Mouse (Mus musculus) gastrocnemius, adult 2 months (tissue): ENCODE results near the gene Slc22a18. TPM values are rescaled to one million over a fixed set of nuclear protein-coding genes. Genes with fewer than 3 reads are reported as not detected.

Source experiments
- DNase-seq: peaks from one replicate; pipeline ENCODE4 v3.0.0; 2022
- H3K27ac ChIP-seq: fragments of 200-600 bp; 2 replicates; pipeline ENCODE4 v1.8.1; 2022; ENCODE audit warnings: mild to moderate bottlenecking
- H3K4me3 ChIP-seq: fragments of 200-600 bp; 2 replicates; pipeline ENCODE4 v1.8.1; 2022; ENCODE audit warnings: mild to moderate bottlenecking, moderate library complexity
- CTCF ChIP-seq: fragments of 200-600 bp; IDR thresholded peaks from 2 replicates; pipeline ENCODE4 v1.8.1; 2022; ENCODE audit warnings: antibody characterized with exemption, mild to moderate bottlenecking, moderate library complexity
- intact Hi-C: fragments of 180-260 bp; cut with DNase I; formaldehyde crosslinking; loops from one replicate; pipeline ENCODE4 v1.15.1; 2025
- long read RNA-seq, 2 experiments: library from polyadenylated mRNA; stranded (forward); transcript quantifications; one replicate each; pipeline ENCODE4 v2.0.0; 2021
- total RNA-seq, 2 experiments: library from RNA; stranded (reverse); gene quantifications; 2 replicates each; pipeline ENCODE4 v1.2.3; 2021

Slc22a18 gene
- under 1 TPM; 0.17 to 0.20 TPM for total RNA-seq
- long read RNA-seq, experiment 1 = 0 reads
- long read RNA-seq, experiment 2 = 0 reads

DNA sequence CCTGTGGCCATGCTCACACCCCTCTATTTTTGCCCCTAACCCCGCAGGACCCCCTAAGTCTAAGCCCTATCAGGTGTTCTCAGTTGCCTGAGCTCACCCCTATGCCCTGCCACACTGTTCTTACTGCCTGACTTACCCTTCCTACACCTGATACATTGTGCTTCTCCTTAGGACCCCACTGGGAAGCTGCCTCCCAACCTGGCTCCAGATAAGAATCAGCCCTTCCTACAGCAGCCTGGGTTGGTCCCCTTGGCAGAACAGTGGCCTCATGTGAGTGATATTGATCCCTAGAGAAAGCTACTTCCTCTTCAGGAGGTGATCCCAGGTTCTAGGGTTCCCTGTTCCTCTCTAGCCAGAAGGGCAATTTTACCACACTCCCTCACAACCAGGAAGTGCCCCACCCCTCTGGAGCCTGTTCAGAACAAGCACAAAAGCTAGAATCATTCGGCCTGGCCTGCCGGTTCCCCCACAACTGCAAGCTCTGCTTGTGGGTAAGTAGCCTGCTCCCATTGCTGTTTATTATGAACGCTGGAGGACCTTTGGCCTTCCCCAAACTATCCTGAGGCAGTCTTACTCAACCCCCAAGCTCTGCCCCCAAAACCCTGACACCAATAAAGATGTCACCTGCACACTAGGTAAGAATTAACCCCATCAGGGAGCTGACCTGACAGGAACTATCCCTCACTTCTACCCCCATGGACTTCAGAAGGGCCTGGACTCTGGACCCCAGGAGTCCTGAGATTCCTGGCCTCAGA, at the start of gene Slc22a18:
TSS of gene Slc22a18 (plus strand) at position 390 of the 755 bp plus-strand sequence.
- TF ChIP-seq CTCF = no peak
- H3K27ac ChIP-seq = peak within 1 kb of the TSS; percentile 24
- intact Hi-C loops = no loop called here
- peak; percentile 55 for DNase-seq
- H3K4me3 ChIP-seq = peak within 1 kb of the TSS; percentile 45

GRCm38 (mm10) chr7:143428142-143428813, 45.3 kb upstream of the Slc22a18 start:
- no peak for DNase-seq
- TF ChIP-seq CTCF = no peak
- Histone ChIP-seq H3K4me3 (peak overlapping the region; percentile 45), H3K27ac (peak overlapping the region; percentile 66)
- intact Hi-C loops = no loop called here

GRCm38 (mm10) chr7:143428814-143429499, 44.6 kb upstream of the Slc22a18 start:
- no peak for DNase-seq
- H3K4me3 ChIP-seq = peak overlapping the region; percentile 45
- no peak for TF ChIP-seq CTCF
- intact Hi-C loops = no loop called here
- peak overlapping the region; percentile 66 for H3K27ac ChIP-seq

DNA sequence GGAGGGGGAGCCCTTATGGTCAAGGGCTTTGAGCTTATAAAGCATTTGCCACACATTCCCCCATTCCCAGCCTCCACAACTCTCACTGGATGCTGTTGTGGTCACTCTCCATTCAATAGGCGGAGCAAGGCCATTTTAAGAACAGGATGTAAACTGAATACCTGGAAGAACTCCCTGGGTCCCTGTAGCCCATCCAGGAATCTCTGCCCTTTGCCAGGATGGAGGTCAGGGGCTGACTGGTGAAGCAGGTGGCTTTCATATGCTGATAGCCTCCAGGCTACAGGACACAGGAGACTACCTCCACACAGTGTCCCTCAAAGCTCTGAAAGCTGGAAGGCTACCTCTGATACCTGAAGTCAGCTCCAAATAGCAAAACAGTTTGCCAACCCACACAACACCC, 40.9 kb upstream of the Slc22a18 start:
- intact Hi-C loops = no loop called here
- Histone ChIP-seq H3K4me3 (no peak overlapping the region), H3K27ac (peak overlapping the region; percentile 63)
- no peak for TF ChIP-seq CTCF
- DNase-seq = no peak

DNA sequence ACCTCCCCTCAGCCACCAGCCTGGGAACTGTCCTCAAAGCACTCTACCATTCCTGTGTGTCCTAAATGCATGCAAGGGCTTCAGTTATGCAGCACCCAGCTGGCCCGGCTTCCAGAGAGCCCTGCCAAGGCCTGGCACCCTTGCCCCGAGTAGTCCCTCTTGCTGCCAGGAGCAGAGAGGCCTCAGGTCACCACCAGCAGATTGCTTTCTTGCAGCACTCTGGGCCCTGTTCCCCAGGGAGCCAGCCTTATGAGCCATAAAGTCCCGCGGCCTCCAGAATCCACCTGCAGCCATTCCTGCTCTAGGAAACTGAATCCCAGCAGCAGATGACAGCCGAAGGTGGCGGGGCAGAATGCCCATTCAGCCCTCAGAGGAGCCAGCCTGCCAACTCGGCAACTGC, 40.2 kb upstream of the Slc22a18 start:
- Histone ChIP-seq H3K4me3 (no peak overlapping the region), H3K27ac (peak overlapping the region; percentile 63)
- TF ChIP-seq CTCF = no peak
- intact Hi-C loops = no loop called here
- peak; percentile 92 for DNase-seq

- no peak for TF ChIP-seq CTCF
- H3K4me3 ChIP-seq = peak overlapping the region; percentile 73
- intact Hi-C loops = no loop called here
- DNase-seq = no peak
- H3K27ac ChIP-seq = peak overlapping the region; percentile 54
Observed at GRCm38 (mm10) chr7:143437231-143437893, 36.2 kb upstream of the Slc22a18 start.

DNA sequence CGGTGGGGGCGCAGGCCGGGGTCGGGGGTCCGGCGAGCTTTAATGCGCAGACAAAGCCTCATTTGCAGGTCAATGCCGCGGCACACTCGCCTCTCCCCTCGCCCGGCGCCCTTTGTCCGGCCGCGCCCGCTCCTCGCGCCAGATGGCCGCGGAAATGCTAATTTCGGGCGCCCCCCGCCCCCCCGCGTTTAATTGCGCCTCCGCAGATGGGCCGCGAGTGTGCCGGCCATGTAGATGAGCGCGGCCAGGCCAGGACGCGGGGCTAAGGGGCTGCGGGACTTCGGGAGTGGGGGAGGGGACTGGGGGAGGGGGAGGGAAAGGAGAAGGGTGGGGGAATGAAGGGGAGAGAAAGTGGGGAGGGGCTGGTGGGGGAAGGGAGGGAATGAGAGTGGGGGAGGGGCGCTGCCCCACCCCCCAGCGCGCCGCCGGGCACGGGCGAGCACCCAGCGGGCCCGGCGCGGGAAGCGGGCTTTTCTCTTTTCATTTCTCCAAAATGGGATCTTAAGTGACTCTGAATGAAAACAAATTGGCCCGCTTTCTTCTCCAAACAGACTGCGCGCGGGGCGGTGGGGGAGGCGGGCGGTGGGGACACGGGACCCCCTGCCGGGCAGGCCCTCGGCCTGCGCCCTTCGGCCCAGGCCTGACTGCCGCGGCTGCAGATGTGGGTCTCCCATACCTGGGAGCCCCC, 35.5 kb upstream of the Slc22a18 start:
- peak overlapping the region; percentile 73 for H3K4me3 ChIP-seq
- peak overlapping the region; percentile 54 for H3K27ac ChIP-seq
- no peak for DNase-seq
- TF ChIP-seq CTCF = no peak
- intact Hi-C loops = no loop called here

DNA sequence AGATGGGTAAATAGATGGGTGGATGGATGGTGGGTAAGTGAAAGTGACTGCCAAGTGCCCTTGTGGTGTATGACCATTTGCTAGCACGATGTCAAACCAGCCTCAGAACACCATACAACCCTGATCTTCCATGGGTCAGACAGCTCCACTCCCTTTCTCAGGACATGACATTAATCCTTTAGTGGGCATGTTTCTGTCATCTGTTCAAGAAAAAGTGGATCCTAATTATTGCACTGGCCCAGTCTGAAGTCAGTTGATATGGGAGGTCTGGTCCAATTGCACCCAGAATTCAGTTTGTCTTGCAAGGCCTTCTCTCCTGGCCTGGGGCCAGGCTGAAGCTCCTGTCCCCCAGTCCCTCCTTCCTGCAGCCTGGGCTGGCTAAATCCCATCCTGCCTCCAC, 34.6 kb upstream of the Slc22a18 start:
- no peak for DNase-seq
- Histone ChIP-seq H3K27ac (no peak overlapping the region), H3K4me3 (no peak overlapping the region)
- intact Hi-C loops = no loop called here
- no peak for TF ChIP-seq CTCF

DNA sequence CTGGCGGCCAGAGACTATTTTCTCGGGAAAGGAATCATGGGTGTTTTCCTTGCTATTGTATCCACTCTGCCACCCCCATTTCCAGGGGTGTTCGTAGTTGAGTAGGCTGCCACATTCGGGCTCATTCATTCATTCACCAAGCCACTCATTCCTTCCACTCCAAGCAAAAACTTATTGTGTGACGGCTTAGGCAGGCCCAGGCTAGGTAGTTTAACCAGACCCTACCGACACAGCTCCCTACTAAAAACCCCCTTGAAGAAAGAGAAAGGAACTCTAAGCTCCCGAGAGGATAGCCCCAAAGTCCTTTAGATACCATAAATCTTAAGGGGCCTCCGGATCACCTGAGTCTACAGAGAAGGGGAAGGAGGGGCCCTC, 29.0 kb upstream of the Slc22a18 start:
- TF ChIP-seq CTCF = no peak
- intact Hi-C loops = no loop called here
- Histone ChIP-seq H3K4me3 (no peak overlapping the region), H3K27ac (no peak overlapping the region)
- no peak for DNase-seq

DNA sequence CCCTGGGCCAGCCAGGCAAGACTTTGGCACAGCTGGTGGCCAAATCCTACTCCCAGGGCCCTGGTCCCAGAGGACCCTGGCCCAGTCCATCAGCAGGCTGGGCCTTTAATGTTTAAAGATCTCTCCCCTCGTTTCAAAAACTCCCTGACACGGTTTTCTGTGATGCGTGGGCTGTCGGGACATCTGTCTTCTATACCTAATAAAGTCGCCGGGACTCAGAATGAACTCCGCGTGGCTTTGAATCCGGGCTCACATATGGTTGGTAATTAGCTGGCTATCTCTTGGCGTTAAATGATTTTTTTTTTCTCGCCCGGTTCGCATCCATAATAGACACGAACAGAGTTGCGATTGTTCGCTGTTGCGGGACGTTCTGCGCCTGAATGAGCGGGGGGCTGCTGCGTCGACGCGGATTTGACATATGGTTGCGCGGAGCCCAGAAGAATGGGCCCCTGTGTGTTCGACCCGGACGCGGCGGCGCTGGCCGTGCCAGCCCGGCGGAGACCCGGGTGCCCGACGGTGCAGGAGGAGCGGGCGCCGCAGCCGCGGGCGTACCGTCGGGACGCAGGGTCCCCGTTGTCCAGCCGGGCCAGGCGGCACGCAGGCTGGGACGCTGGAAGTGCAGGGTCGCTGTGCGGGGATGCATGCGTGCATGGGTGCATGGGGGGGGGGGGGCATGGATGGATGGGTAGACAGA, 28.4 kb upstream of the Slc22a18 start:
- no peak for TF ChIP-seq CTCF
- intact Hi-C loops = no loop called here
- DNase-seq = no peak
- no peak overlapping the region for H3K27ac ChIP-seq
- peak overlapping the region; percentile 69 for H3K4me3 ChIP-seq

GRCm38 (mm10) chr7:143445651-143446460, 27.7 kb upstream of the Slc22a18 start:
- TF ChIP-seq CTCF = peak; percentile 19; the same call in 1 of the 2 replicates
- Histone ChIP-seq H3K27ac (peak overlapping the region; percentile 40), H3K4me3 (peak overlapping the region; percentile 69)
- peak; percentile 55 for DNase-seq
- intact Hi-C loops = no loop called here
